Mouse (Mus musculus): ENCODE data around the gene Nceh1.

GRCm38 (mm10) chr3:27233361-27233760 lies 50.6 kb downstream of the Nceh1 start:
- no peak for TF ChIP-seq ZC3H11A (IDR thresholded peaks at IDR 0.05; ENCODE audit: low read depth, low read length)
- TF ChIP-seq MYC (IDR thresholded peaks at IDR 0.05; ENCODE audit: low read depth, low read length), result no peak
- no peak for TF ChIP-seq TBP (IDR thresholded peaks at IDR 0.05; ENCODE audit: low read depth, low read length)
- no peak for TF ChIP-seq ELF1 (IDR thresholded peaks at IDR 0.05; ENCODE audit: low read depth, low read length)
- TF ChIP-seq CTCF (IDR thresholded peaks at IDR 0.05 in 2 of 3, conservative IDR thresholded peaks at IDR 0.05 in 1 of 3; ENCODE audit: control insufficient read depth in 1 of 3, insufficient read depth in 1 of 3, low read depth in 2 of 3, low read length in 3 of 3, poor library complexity in 1 of 3, severe bottlenecking in 1 of 3), result no peak
- no peak for TF ChIP-seq POLR2A (IDR thresholded peaks at IDR 0.05; ENCODE audit: control insufficient read depth in 1 of 2, insufficient read depth in 1 of 2, low read depth in 1 of 2, low read length in 2 of 2, poor library complexity in 1 of 2)
- TF ChIP-seq ETS1 (IDR thresholded peaks at IDR 0.05; ENCODE audit: low read depth, low read length), result no peak
- TF ChIP-seq HCFC1 (IDR thresholded peaks at IDR 0.05; ENCODE audit: low read depth, low read length), result no peak

Measured in MEL (cell line).